Comparison of ENCODE assay signal across 9 mouse cellular contexts in genomic region chr13:51842191-51842590, GRCm38 (mm10). TPM values are rescaled to one million over a fixed set of nuclear protein-coding genes. Genes with fewer than 3 reads are reported as not detected.
DNase-seq lines count a peak whose midpoint lies in the region; ATAC-seq and TF ChIP-seq lines count a peak whose summit lies in the region.
"Had no signal": no experiment of that assay in that cellular context is flagged by ENCODE, and none has a peak within 500 bp of the region (broad histone marks: within the 10 kb centered on the region; RNA-seq: fewer than 3 reads in every experiment).

No protein-coding gene starts in this region.

- no peak for ATAC-seq in intestine, embryonic 14.5 days (replicated peaks; ENCODE audit: low FRiP score, low TSS enrichment, low read depth)
- no peak for ATAC-seq in intestine, postnatal 0 days
- ATAC-seq in forebrain, embryonic 12.5 days (ENCODE audit: low FRiP score): no peak
- ATAC-seq in liver, embryonic 15.5 days (ENCODE audit: insufficient read depth): no peak
- no peak for ATAC-seq in granulocyte monocyte progenitor cell, adult 5-6 weeks (replicated peaks; ENCODE audit: poor library complexity, severe bottlenecking)

- no peak overlapping the region for H3K4me3 ChIP-seq in intestine, embryonic 14.5 days (ENCODE audit: low read depth, low read length)
- H3K4me3 ChIP-seq in intestine, postnatal 0 days (ENCODE audit: low read depth, low read length): no peak overlapping the region
- no peak overlapping the region for H3K4me3 ChIP-seq in bone marrow, adult 2 months (replicated peaks; ENCODE audit: control insufficient read depth, low read depth, low read length)
- H3K4me3 ChIP-seq in forebrain, embryonic 12.5 days (replicated peaks): peak overlapping the region; percentile 19; the same call in 1 of the 2 replicates
- peak overlapping the region; percentile 26 for H3K4me3 ChIP-seq in liver, embryonic 15.5 days (replicated peaks)

- TF ChIP-seq POLR2A in bone marrow, adult 2 months (IDR thresholded peaks at IDR 0.05; ENCODE audit: borderline replicate concordance, control insufficient read depth, low read depth, low read length): no peak

- H3K4me2 ChIP-seq in intestine, embryonic 14.5 days (ENCODE audit: low read length): peak overlapping the region; percentile 28
- no peak overlapping the region for H3K4me2 ChIP-seq in intestine, postnatal 0 days (replicated peaks; ENCODE audit: low read depth)
- H3K4me2 ChIP-seq in forebrain, embryonic 12.5 days: peak overlapping the region; percentile 38
- H3K4me2 ChIP-seq in liver, embryonic 15.5 days: peak overlapping the region; percentile 65

- DNase-seq in intestine, embryonic 14.5 days (ENCODE audit: low spot score): no peak
- DNase-seq in spleen, adult 12 weeks (ENCODE audit: low spot score): no peak
- no peak for DNase-seq in kidney, adult 8-10 months
- DNase-seq: layer of hippocampus, postnatal 36 days had no signal

- no peaks in the 10 kb centered on the region for H3K27me3 ChIP-seq in intestine, embryonic 14.5 days (replicated peaks; ENCODE audit: control insufficient read depth, insufficient read depth, low read length)
- peaks cover 16% of the 10 kb centered on the region; the same call in 1 of the 2 replicates for H3K27me3 ChIP-seq in intestine, postnatal 0 days (replicated peaks; ENCODE audit: control insufficient read depth, insufficient read depth, low read length)
- H3K27me3 ChIP-seq in forebrain, embryonic 12.5 days: peaks cover 80% of the 10 kb centered on the region
- H3K27me3 ChIP-seq in liver, embryonic 15.5 days: peaks cover 14% of the 10 kb centered on the region

- WGBS in intestine, embryonic 14.5 days: 40% methylated on average over 5 of the region's 5 CpGs
- 41% methylated on average over 5 of the region's 5 CpGs for WGBS in intestine, postnatal 0 days
- WGBS in bone marrow, adult 2 months: 23% methylated on average over 5 of the region's 5 CpGs
- 1% methylated on average over 5 of the region's 5 CpGs for whole genome bisulfite sequencing in forebrain, embryonic 12.5 days
- WGBS in liver, embryonic 15.5 days (ENCODE audit: insufficient replicate concordance): 12% methylated on average over 5 of the region's 5 CpGs

- TF ChIP-seq CTCF in intestine, postnatal 0 days (IDR thresholded peaks at IDR 0.05; ENCODE audit: low read depth): no peak
- no peak for TF ChIP-seq CTCF in bone marrow, adult 2 months (IDR thresholded peaks at IDR 0.05; ENCODE audit: control insufficient read depth, insufficient read depth, low read length)

- H3K9me3 ChIP-seq in intestine, embryonic 14.5 days (ENCODE audit: control insufficient read depth, low read length): no peaks in the 10 kb centered on the region
- no peaks in the 10 kb centered on the region for H3K9me3 ChIP-seq in intestine, postnatal 0 days (ENCODE audit: control insufficient read depth)
- no peaks in the 10 kb centered on the region for H3K9me3 ChIP-seq in forebrain, embryonic 12.5 days
- no peaks in the 10 kb centered on the region for H3K9me3 ChIP-seq in liver, embryonic 15.5 days (replicated peaks)

- H3K27ac ChIP-seq in intestine, embryonic 14.5 days (ENCODE audit: low read depth): no peak overlapping the region
- H3K27ac ChIP-seq in intestine, postnatal 0 days (ENCODE audit: low read depth, low read length): no peak overlapping the region
- 0 out of 2 replicates have a peak overlapping the region, but pooled peaks have one; percentile 31 for H3K27ac ChIP-seq in bone marrow, adult 2 months (ENCODE audit: control insufficient read depth, insufficient read depth, low read depth, low read length, poor library complexity)
- H3K27ac ChIP-seq in forebrain, embryonic 12.5 days: peak overlapping the region; percentile 75
- H3K27ac ChIP-seq in liver, embryonic 15.5 days (replicated peaks): peak overlapping the region; percentile 74

- H3K9ac ChIP-seq in intestine, embryonic 14.5 days (ENCODE audit: low read length): no peak overlapping the region
- no peak overlapping the region for H3K9ac ChIP-seq in intestine, postnatal 0 days (ENCODE audit: low read depth, low read length)
- no peak overlapping the region for H3K9ac ChIP-seq in forebrain, embryonic 12.5 days
- H3K9ac ChIP-seq in liver, embryonic 15.5 days: peak overlapping the region; percentile 30; the same call in 1 of the 2 replicates

- no peaks in the 10 kb centered on the region for H3K36me3 ChIP-seq in intestine, embryonic 14.5 days (ENCODE audit: control insufficient read depth, insufficient read depth, low read length)
- no peaks in the 10 kb centered on the region for H3K36me3 ChIP-seq in intestine, postnatal 0 days (ENCODE audit: control insufficient read depth, insufficient read depth)
- no peaks in the 10 kb centered on the region for H3K36me3 ChIP-seq in forebrain, embryonic 12.5 days (replicated peaks)
- H3K36me3 ChIP-seq in liver, embryonic 15.5 days (replicated peaks): no peaks in the 10 kb centered on the region

- H3K4me1 ChIP-seq in intestine, embryonic 14.5 days (replicated peaks; ENCODE audit: control insufficient read depth, insufficient read depth, low read length): peaks cover 7% of the 10 kb centered on the region
- 0 out of 2 replicates have a peak, but pooled peaks cover 3% of the 10 kb centered on the region for H3K4me1 ChIP-seq in intestine, postnatal 0 days (replicated peaks; ENCODE audit: control insufficient read depth, insufficient read depth, low read length)
- peaks cover 9% of the 10 kb centered on the region for H3K4me1 ChIP-seq in bone marrow, adult 2 months (ENCODE audit: control insufficient read depth, insufficient read depth, low read length)
- peaks cover 53% of the 10 kb centered on the region for H3K4me1 ChIP-seq in forebrain, embryonic 12.5 days
- H3K4me1 ChIP-seq in liver, embryonic 15.5 days (replicated peaks): peaks cover 74% of the 10 kb centered on the region

RNA-seq across cellular contexts. Expression of gene Gadd45g, which starts 4.3 kb away (rescaled TPM):
- polyA plus RNA-seq in intestine, embryonic 14.5 days (2014; fragmentation: Nextera tagmentation; extraction: Ambion mirVana): 29.1 and 33.0 TPM in 2 replicates
- polyA plus RNA-seq in intestine, postnatal 0 days (2015; fragmentation: Nextera tagmentation; extraction: Ambion mirVana): 28.7 and 32.7 TPM in 2 replicates
- 9.2 and 23.5 TPM in 2 replicates for polyA plus RNA-seq in bone marrow, adult 2 months (2011; ENCODE audit: insufficient read depth, insufficient read length, low replicate concordance, missing spikeins)
- 211 and 218 TPM in 2 replicates for polyA plus RNA-seq in forebrain, embryonic 12.5 days (2016; fragmentation: Nextera tagmentation; extraction: Ambion mirVana)
- polyA plus RNA-seq in liver, embryonic 15.5 days (2015; fragmentation: Nextera tagmentation; extraction: Ambion mirVana): 13.3 and 14.0 TPM in 2 replicates
- total RNA-seq in granulocyte monocyte progenitor cell, adult 5-6 weeks (2014; fragmentation: Nextera tagmentation): 0.60 and 1.8 TPM in 2 replicates
- 3.3 and 7.0 TPM in 2 replicates for total RNA-seq in granulocyte monocyte progenitor cell, adult 5-6 weeks (2017)

RNA-seq across cellular contexts. Expression of gene Sema4d, which starts 48.6 kb away (rescaled TPM):
- polyA plus RNA-seq in intestine, embryonic 14.5 days (2014; fragmentation: Nextera tagmentation; extraction: Ambion mirVana): 9.2 and 9.7 TPM in 2 replicates
- polyA plus RNA-seq in intestine, postnatal 0 days (2015; fragmentation: Nextera tagmentation; extraction: Ambion mirVana): 3.4 TPM in 2 replicates
- polyA plus RNA-seq in bone marrow, adult 2 months (2011; ENCODE audit: insufficient read depth, insufficient read length, low replicate concordance, missing spikeins): 9.3 and 23.0 TPM in 2 replicates
- 8.2 and 11.4 TPM in 2 replicates for polyA plus RNA-seq in forebrain, embryonic 12.5 days (2016; fragmentation: Nextera tagmentation; extraction: Ambion mirVana)
- 3.8 and 4.6 TPM in 2 replicates for polyA plus RNA-seq in liver, embryonic 15.5 days (2015; fragmentation: Nextera tagmentation; extraction: Ambion mirVana)
- total RNA-seq in granulocyte monocyte progenitor cell, adult 5-6 weeks (2014; fragmentation: Nextera tagmentation): 31.5 and 32.8 TPM in 2 replicates
- 8.3 and 9.9 TPM in 2 replicates for total RNA-seq in granulocyte monocyte progenitor cell, adult 5-6 weeks (2017)

Comparison
In these comparisons a context has a peak if more than half of its experiments do, and no peak if none do; other contexts are left out.
1. H3K27ac ChIP-seq: peak in bone marrow, adult 2 months (single experiment), forebrain, embryonic 12.5 days (single experiment) and liver, embryonic 15.5 days (single experiment); none in intestine, embryonic 14.5 days (single experiment) and intestine, postnatal 0 days (single experiment).
2. H3K4me3 ChIP-seq: peak in forebrain, embryonic 12.5 days (single experiment) and liver, embryonic 15.5 days (single experiment); none in intestine, embryonic 14.5 days (single experiment), intestine, postnatal 0 days (single experiment) and bone marrow, adult 2 months (single experiment).